Mouse (Mus musculus) induced T-regulatory cell, adult 2 months (primary cell): ENCODE results near the gene Gpc2.

Source experiments
- DNase-seq: peaks from one replicate; pipeline ENCODE4 v3.0.0-alpha.2; 2012; ENCODE audit warnings: low read depth

Gene Gpc2

GRCm38 (mm10) chr5:138262001-138262400, 17.8 kb downstream of the Gpc2 start:
- DNase-seq = no peak

GRCm38 (mm10) chr5:138260834-138261233, 19.0 kb downstream of the Gpc2 start:
- no peak for DNase-seq

GRCm38 (mm10) chr5:138260051-138260450, 19.8 kb downstream of the Gpc2 start:
- DNase-seq = no peak

- DNase-seq = no peak
Observed at GRCm38 (mm10) chr5:138258993-138259392, 20.8 kb downstream of the Gpc2 start.

- no peak for DNase-seq
Observed at GRCm38 (mm10) chr5:138258542-138258941, 21.3 kb downstream of the Gpc2 start.

- DNase-seq = peak; percentile 11
Observed at GRCm38 (mm10) chr5:138258078-138258477, 21.7 kb downstream of the Gpc2 start.

GRCm38 (mm10) chr5:138257585-138257978, 22.2 kb downstream of the Gpc2 start:
- DNase-seq = no peak

GRCm38 (mm10) chr5:138256966-138257584, 22.7 kb downstream of the Gpc2 start:
- DNase-seq = peak; percentile 81

GRCm38 (mm10) chr5:138256094-138256467, 23.7 kb downstream of the Gpc2 start:
- no peak for DNase-seq

GRCm38 (mm10) chr5:138255353-138256093, 24.3 kb downstream of the Gpc2 start, which contains the start of gene Lamtor4:
Gene Lamtor4, plus strand, starts transcription at chr5:138255482.
- peak; percentile 97 for DNase-seq

GRCm38 (mm10) chr5:138253061-138253460, 26.7 kb downstream of the Gpc2 start:
- DNase-seq = no peak

GRCm38 (mm10) chr5:138251144-138251543, 28.7 kb downstream of the Gpc2 start:
- no peak for DNase-seq

- DNase-seq = no peak
Observed at GRCm38 (mm10) chr5:138241511-138241910, 38.3 kb downstream of the Gpc2 start.

GRCm38 (mm10) chr5:138234224-138234623, 45.6 kb downstream of the Gpc2 start:
- no peak for DNase-seq

- no peak for DNase-seq
Observed at GRCm38 (mm10) chr5:138233778-138234177, 46.0 kb downstream of the Gpc2 start.

GRCm38 (mm10) chr5:138229511-138229910, 50.3 kb downstream of the Gpc2 start:
- no peak for DNase-seq

GRCm38 (mm10) chr5:138228026-138228425, 51.8 kb downstream of the Gpc2 start:
- peak; percentile 52 for DNase-seq

GRCm38 (mm10) chr5:138227367-138227766, 52.4 kb downstream of the Gpc2 start:
- no peak for DNase-seq

- no peak for DNase-seq
Observed at GRCm38 (mm10) chr5:138226491-138226890, 53.3 kb downstream of the Gpc2 start.

- no peak for DNase-seq
Observed at GRCm38 (mm10) chr5:138225700-138226099, 54.1 kb downstream of the Gpc2 start, which contains the start of gene Nxpe5. Gene Nxpe5, plus strand, starts transcription at chr5:138225898.
